Mouse (Mus musculus) MEL (cell line): ENCODE measurements around the gene Gpr18. TPM values are rescaled to one million over a fixed set of nuclear protein-coding genes. Genes with fewer than 3 reads are reported as not detected.

ENCODE experiments used
- DNase-seq: peaks from one replicate; pipeline ENCODE4 v3.0.0; 2011; ENCODE audit warnings: low read depth, low spot score
- H3K27ac ChIP-seq: 2 replicates; pipeline ENCODE4 v1.5.1; 2012; ENCODE audit warnings: low read depth, mild to moderate bottlenecking, control low read depth, low read length, moderate library complexity; ENCODE audit not compliant: control insufficient read depth
- H3K27me3 ChIP-seq, 2 experiments: fragments of 150-350 bp in 1 of 2; sonication (generic) in 1 of 2; 2 replicates each; pipeline ENCODE4 v1.6.1; 2012; ENCODE audit warnings: low read length in 2 of 2, mild to moderate bottlenecking in 2 of 2, improper control_type of control experiment in 1 of 2, moderate library complexity in 1 of 2; ENCODE audit not compliant: insufficient read depth in 2 of 2, control insufficient read depth in 1 of 2
- H3K36me3 ChIP-seq, 2 experiments: 2 replicates each; pipeline ENCODE4 v1.6.1; 2012 to 2014; ENCODE audit warnings: low read length in 2 of 2, improper control_type of control experiment in 1 of 2, inconsistent platforms in 1 of 2, mild to moderate bottlenecking in 1 of 2; ENCODE audit not compliant: insufficient read depth in 2 of 2, control insufficient read depth in 1 of 2
- H3K4me1 ChIP-seq, 2 experiments: fragments of 150-350 bp in 1 of 2; sonication (generic) in 1 of 2; 2 replicates each; pipeline ENCODE4 v1.6.1; 2012; ENCODE audit warnings: low read length in 2 of 2, improper control_type of control experiment in 1 of 2, mild to moderate bottlenecking in 1 of 2; ENCODE audit not compliant: insufficient read depth in 2 of 2, control insufficient read depth in 1 of 2
- H3K4me3 ChIP-seq, 2 experiments: fragments of 150-350 bp in 1 of 2; sonication (generic) in 1 of 2; 2 replicates each; pipeline ENCODE4 v1.5.1; 2012; ENCODE audit warnings: low read depth in 2 of 2, low read length in 2 of 2, mild to moderate bottlenecking in 2 of 2, moderate library complexity in 2 of 2, control low read depth in 1 of 2, improper control_type of control experiment in 1 of 2; ENCODE audit not compliant: control insufficient read depth in 1 of 2, insufficient read depth in 1 of 2
- H3K79me2 ChIP-seq: 2 replicates; pipeline ENCODE4 v1.6.1; 2012; ENCODE audit warnings: mild to moderate bottlenecking, low read length, moderate library complexity; ENCODE audit not compliant: control insufficient read depth, poor library complexity, insufficient read depth
- H3K9ac ChIP-seq: 2 replicates; pipeline ENCODE4 v1.6.1; 2012; ENCODE audit warnings: low read depth, mild to moderate bottlenecking, control low read depth, low read length, moderate library complexity; ENCODE audit not compliant: control insufficient read depth, poor library complexity, severe bottlenecking
- H3K9me3 ChIP-seq: fragments of 150-350 bp; sonication (generic); replicated peaks from 2 replicates; pipeline ENCODE4 v1.6.1; 2012; ENCODE audit warnings: mild to moderate bottlenecking, low read length, improper control_type of control experiment, moderate library complexity; ENCODE audit not compliant: insufficient read depth
- CHD2 ChIP-seq: IDR thresholded peaks from 2 replicates; pipeline ENCODE4 v1.6.1; 2011; ENCODE audit warnings: low read length, improper control_type of control experiment
- E2F4 ChIP-seq: IDR thresholded peaks from 2 replicates; pipeline ENCODE4 v1.6.1; 2011; ENCODE audit warnings: low read depth, low read length, improper control_type of control experiment, borderline replicate concordance
- GABPA ChIP-seq: IDR thresholded peaks from 2 replicates; pipeline ENCODE4 v1.6.1; 2012; ENCODE audit warnings: low read depth, mild to moderate bottlenecking, inconsistent platforms, low read length, improper control_type of control experiment, moderate library complexity
- HCFC1 ChIP-seq: IDR thresholded peaks from 2 replicates; pipeline ENCODE4 v1.6.1; 2012; ENCODE audit warnings: low read depth, mild to moderate bottlenecking, inconsistent platforms, low read length, improper control_type of control experiment, moderate library complexity
- MAX ChIP-seq: IDR thresholded peaks from 2 replicates; pipeline ENCODE4 v1.6.1; 2011; ENCODE audit warnings: low read length, improper control_type of control experiment
- MAZ ChIP-seq: IDR thresholded peaks from 2 replicates; pipeline ENCODE4 v1.6.1; 2012; ENCODE audit warnings: low read depth, mild to moderate bottlenecking, inconsistent platforms, low read length, improper control_type of control experiment
- MXI1 ChIP-seq: IDR thresholded peaks from 2 replicates; pipeline ENCODE4 v1.6.1; 2011; ENCODE audit warnings: mild to moderate bottlenecking, low read depth, low read length, improper control_type of control experiment
- MYB ChIP-seq: IDR thresholded peaks from 2 replicates; pipeline ENCODE4 v1.6.1; 2011; ENCODE audit warnings: mild to moderate bottlenecking, low read depth, low read length, improper control_type of control experiment
- NRF1 ChIP-seq: IDR thresholded peaks from 2 replicates; pipeline ENCODE4 v1.6.1; 2014; ENCODE audit warnings: low read depth, mild to moderate bottlenecking, inconsistent platforms, low read length, improper control_type of control experiment, moderate library complexity; ENCODE audit not compliant: poor library complexity, insufficient read depth, severe bottlenecking
- POLR2A ChIP-seq, 2 experiments: IDR thresholded peaks; 2 replicates each; pipeline ENCODE4 v1.6.1; 2011 to 2012; ENCODE audit warnings: low read length in 2 of 2, mild to moderate bottlenecking in 2 of 2, control low read depth in 1 of 2, improper control_type of control experiment in 1 of 2, low read depth in 1 of 2, moderate library complexity in 1 of 2; ENCODE audit not compliant: control insufficient read depth in 1 of 2, insufficient read depth in 1 of 2, poor library complexity in 1 of 2
- POLR2AphosphoS5 ChIP-seq: IDR thresholded peaks from 2 replicates; pipeline ENCODE4 v1.6.1; 2012; ENCODE audit warnings: low read depth, borderline replicate concordance, mild to moderate bottlenecking, inconsistent platforms, low read length, moderate library complexity, mixed read lengths
- RAD21 ChIP-seq: IDR thresholded peaks from 2 replicates; pipeline ENCODE4 v1.6.1; 2011; ENCODE audit warnings: mild to moderate bottlenecking, low read depth, low read length, improper control_type of control experiment
- RCOR1 ChIP-seq: IDR thresholded peaks from 2 replicates; pipeline ENCODE4 v1.6.1; 2012; ENCODE audit warnings: low read depth, mild to moderate bottlenecking, inconsistent platforms, low read length, improper control_type of control experiment
- SMC3 ChIP-seq: IDR thresholded peaks from 2 replicates; pipeline ENCODE4 v1.6.1; 2011; ENCODE audit warnings: low read depth, low read length, improper control_type of control experiment
- TAL1 ChIP-seq: IDR thresholded peaks from 2 replicates; pipeline ENCODE4 v1.6.1; 2012; ENCODE audit warnings: mild to moderate bottlenecking, inconsistent platforms, low read length, moderate library complexity, mixed read lengths
- TBP ChIP-seq: IDR thresholded peaks from 2 replicates; pipeline ENCODE4 v1.8.0; 2011; ENCODE audit warnings: low read depth, low read length, improper control_type of control experiment
- TCF12 ChIP-seq: IDR thresholded peaks from 2 replicates; pipeline ENCODE4 v1.6.1; 2014; ENCODE audit warnings: low read depth, mild to moderate bottlenecking, inconsistent platforms, low read length, improper control_type of control experiment, moderate library complexity
- UBTF ChIP-seq: IDR thresholded peaks from 2 replicates; pipeline ENCODE4 v1.6.1; 2012; ENCODE audit warnings: low read depth, mild to moderate bottlenecking, inconsistent platforms, low read length, improper control_type of control experiment, moderate library complexity, borderline replicate concordance; ENCODE audit not compliant: insufficient read depth
- USF2 ChIP-seq, 2 experiments: IDR thresholded peaks; 2 replicates each; pipeline ENCODE4 v1.6.1; 2011 to 2012; ENCODE audit warnings: improper control_type of control experiment in 2 of 2, low read length in 2 of 2, borderline replicate concordance in 1 of 2, inconsistent platforms in 1 of 2, low read depth in 1 of 2, mild to moderate bottlenecking in 1 of 2; ENCODE audit not compliant: insufficient read depth in 1 of 2
- ZKSCAN1 ChIP-seq: IDR thresholded peaks from 2 replicates; pipeline ENCODE4 v1.6.1; 2012; ENCODE audit warnings: low read depth, mild to moderate bottlenecking, inconsistent platforms, low read length, improper control_type of control experiment, moderate library complexity
- ZMIZ1 ChIP-seq: IDR thresholded peaks from 2 replicates; pipeline ENCODE4 v1.6.1; 2012; ENCODE audit warnings: low read depth, mild to moderate bottlenecking, inconsistent platforms, low read length, improper control_type of control experiment, moderate library complexity
- ZNF384 ChIP-seq: IDR thresholded peaks from 2 replicates; pipeline ENCODE4 v1.6.1; 2012; ENCODE audit warnings: low read depth, mild to moderate bottlenecking, inconsistent platforms, low read length, improper control_type of control experiment
- polyA plus RNA-seq, 2 experiments: library from polyadenylated mRNA; stranded (reverse) in 1 of 2; unstranded in 1 of 2; fragments of >175 nt in 1 of 2; fragments of >200 nt in 1 of 2; gene quantifications; 2 replicates each; pipeline versions ENCODE4 v1.2.1 to v1.2.4; 2012; ENCODE audit warnings: low replicate concordance in 2 of 2, low read depth in 1 of 2; ENCODE audit not compliant: insufficient read length in 2 of 2, insufficient read depth in 1 of 2, missing spikeins in 1 of 2
- total RNA-seq: library from RNA; depleted of rRNA; stranded (reverse); fragments of 300-350 nt; gene quantifications from 2 replicates; pipeline ENCODE4 v1.2.3, GENCODE M21; 2012

Gene Gpr18
- total and polyA plus RNA-seq, 3 experiments: 0.06 to 0.15 TPM; not detected in 1

DNA sequence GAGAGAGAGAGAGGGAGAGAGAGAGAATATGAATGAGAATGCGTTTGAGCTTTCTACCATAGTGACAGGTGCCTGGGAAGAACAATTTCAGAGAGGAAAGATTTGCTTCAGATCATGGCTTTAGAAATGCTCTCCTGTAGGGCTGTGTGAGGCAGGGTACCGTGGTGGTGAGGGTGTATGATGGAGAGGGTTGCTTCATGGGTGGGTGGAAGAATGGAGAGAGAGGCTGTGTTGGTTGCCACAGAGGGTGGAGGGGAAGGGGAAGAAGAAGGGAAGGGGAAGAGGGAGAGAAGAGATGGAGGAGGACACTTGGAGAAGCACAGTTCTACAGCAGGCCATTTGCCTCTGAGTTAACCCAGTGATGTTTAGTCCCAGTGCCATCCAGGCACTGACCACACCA, 17.8 kb downstream of the Gpr18 start:
- Histone ChIP-seq H3K9me3 (no peaks in the 10 kb centered on the region), H3K4me3 (no peak overlapping the region), H3K9ac (no peak overlapping the region), H3K27me3 (no peaks in the 10 kb centered on the region), H3K4me1 (no peaks in the 10 kb centered on the region), H3K27ac (no peak overlapping the region), H3K79me2 (peaks cover 5% of the 10 kb centered on the region; the same call in 1 of the 2 replicates), H3K36me3 (peaks cover 0 to 2% of the 10 kb centered on the region in 2 experiments; a peak in 2 of 4 replicates)
- DNase-seq: no peak
- TF ChIP-seq E2F4 (no peak), TBP (no peak), RAD21 (no peak), ZKSCAN1 (no peak)

DNA sequence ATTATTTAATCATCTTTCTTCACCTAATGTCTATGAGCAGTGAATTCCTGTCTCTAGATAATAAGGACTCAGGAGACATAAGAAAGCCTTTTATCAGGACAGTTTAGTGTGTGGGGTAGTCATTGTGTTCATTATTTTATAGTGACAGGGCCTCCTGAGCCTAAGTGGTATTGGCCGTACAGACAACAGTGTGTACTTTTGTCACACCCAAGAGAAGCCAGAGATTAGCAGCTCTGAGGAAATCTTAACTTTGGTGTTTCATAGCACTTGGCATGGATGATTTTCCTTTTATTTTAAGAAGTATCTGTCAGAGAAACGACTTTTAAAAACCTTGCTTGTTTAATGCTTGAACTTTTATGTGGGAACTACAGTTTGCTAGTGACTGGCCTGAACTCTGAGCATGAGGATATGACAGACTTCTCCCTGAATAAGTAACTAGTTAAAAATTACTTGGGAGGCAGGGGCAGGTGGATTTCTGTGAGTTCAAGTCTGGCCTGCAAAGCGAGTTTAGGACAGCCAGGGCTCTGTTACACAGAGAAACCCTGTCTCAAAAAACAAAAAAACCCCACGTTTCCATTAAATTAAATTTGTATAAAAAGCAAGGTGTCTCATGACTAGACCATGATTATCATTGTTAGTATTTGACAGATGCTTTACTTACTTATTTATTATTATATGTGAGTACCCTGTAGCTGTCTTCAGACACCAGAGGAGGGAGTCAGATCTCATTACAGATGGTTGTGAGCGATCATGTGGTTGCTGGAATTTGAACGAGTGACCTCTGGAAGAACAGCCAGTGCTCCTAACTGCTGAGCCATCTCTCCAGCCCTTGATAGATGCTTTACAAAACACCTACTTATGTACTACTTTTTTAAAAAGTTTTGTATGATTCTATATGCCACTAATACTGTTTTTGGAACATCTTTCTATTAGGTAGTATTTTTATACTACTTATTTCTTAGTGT, 19.2 kb downstream of the Gpr18 start:
- H3K27me3 ChIP-seq: no peaks in the 10 kb centered on the region
- no peak for DNase-seq
- TF ChIP-seq POLR2AphosphoS5 (no peak), TCF12 (no peak), POLR2A (IDR thresholded peaks at IDR 0.05; ENCODE audit: control insufficient read depth in 1 of 2, insufficient read depth in 1 of 2, low read depth in 1 of 2, low read length in 2 of 2, poor library complexity in 1 of 2) (no peak), TAL1 (no peak), USF2 (IDR thresholded peaks at IDR 0.05; ENCODE audit: borderline replicate concordance in 1 of 2, insufficient read depth in 1 of 2, low read depth in 1 of 2, low read length in 2 of 2) (no peak), MYB (no peak), SMC3 (no peak), TBP (no peak), NRF1 (no peak), RCOR1 (no peak), CHD2 (no peak), MXI1 (no peak), GABPA (no peak), MAZ (no peak), MAX (no peak), E2F4 (no peak), HCFC1 (no peak), ZNF384 (no peak), ZMIZ1 (no peak), UBTF (no peak)
- H3K9me3 ChIP-seq: no peaks in the 10 kb centered on the region
- peaks cover 5% of the 10 kb centered on the region; the same call in 1 of the 2 replicates for H3K79me2 ChIP-seq
- no peaks in the 10 kb centered on the region for H3K4me1 ChIP-seq
- no peak overlapping the region for H3K9ac ChIP-seq
- H3K27ac ChIP-seq: no peak overlapping the region
- H3K4me3 ChIP-seq: no peak overlapping the region
- peaks cover 0 to 2% of the 10 kb centered on the region in 2 experiments; a peak in 2 of 4 replicates for H3K36me3 ChIP-seq
